Mouse (Mus musculus): Measurements from ENCODE around the gene Atp5k. TPM values are rescaled to one million over a fixed set of nuclear protein-coding genes. Genes with fewer than 3 reads are reported as not detected.

The Atp5k gene
- polyA plus RNA-seq, 1 experiment from 2014 or later = 299 TPM

GRCm38 (mm10) chr5:108447857-108448256 lies 13.6 kb upstream of the Atp5k start:
- Histone ChIP-seq H3K27ac (ENCODE audit: low read length) (no peak overlapping the region), H3K4me1 (replicated peaks; ENCODE audit: control insufficient read depth, insufficient read depth, low read length) (no peaks in the 10 kb centered on the region; the same call in 1 of the 2 replicates), H3K27me3 (replicated peaks; ENCODE audit: control insufficient read depth, insufficient read depth, low read length) (peaks cover 11% of the 10 kb centered on the region), H3K36me3 (ENCODE audit: control insufficient read depth, insufficient read depth) (no peaks in the 10 kb centered on the region), H3K4me2 (ENCODE audit: low read length) (no peak overlapping the region), H3K9me3 (ENCODE audit: control insufficient read depth, low read length) (no peaks in the 10 kb centered on the region), H3K9ac (replicated peaks; ENCODE audit: low read depth, low read length) (no peak overlapping the region), H3K4me3 (replicated peaks; ENCODE audit: low read length) (no peak overlapping the region)
- no peak for ATAC-seq
- 90% methylated on average over 7 of the region's 7 CpGs for WGBS

- no peak overlapping the region for H3K4me3 ChIP-seq (replicated peaks; ENCODE audit: low read length)
- H3K9ac ChIP-seq (replicated peaks; ENCODE audit: low read depth, low read length) = no peak overlapping the region
- peaks cover 11% of the 10 kb centered on the region for H3K27me3 ChIP-seq (replicated peaks; ENCODE audit: control insufficient read depth, insufficient read depth, low read length)
- WGBS = 92% methylated on average over 3 of the region's 3 CpGs
- H3K4me1 ChIP-seq (replicated peaks; ENCODE audit: control insufficient read depth, insufficient read depth, low read length) = no peaks in the 10 kb centered on the region; the same call in 1 of the 2 replicates
- H3K9me3 ChIP-seq (ENCODE audit: control insufficient read depth, low read length) = no peaks in the 10 kb centered on the region
- no peak overlapping the region for H3K4me2 ChIP-seq (ENCODE audit: low read length)
- no peaks in the 10 kb centered on the region for H3K36me3 ChIP-seq (ENCODE audit: control insufficient read depth, insufficient read depth)
- ATAC-seq = no peak
- no peak overlapping the region for H3K27ac ChIP-seq (ENCODE audit: low read length)
Measured at GRCm38 (mm10) chr5:108446973-108447372, 12.7 kb upstream of the Atp5k start.

GRCm38 (mm10) chr5:108436101-108436500 lies 1.9 kb upstream of the Atp5k start:
- WGBS = 78% methylated on average over 2 of the region's 2 CpGs
- peaks cover 5% of the 10 kb centered on the region; the same call in 1 of the 2 replicates for H3K36me3 ChIP-seq (ENCODE audit: control insufficient read depth, insufficient read depth)
- H3K27ac ChIP-seq (ENCODE audit: low read length) = no peak overlapping the region
- H3K9ac ChIP-seq (replicated peaks; ENCODE audit: low read depth, low read length) = no peak overlapping the region
- no peak for ATAC-seq
- H3K4me1 ChIP-seq (replicated peaks; ENCODE audit: control insufficient read depth, insufficient read depth, low read length) = peaks cover 12% of the 10 kb centered on the region
- no peaks in the 10 kb centered on the region for H3K9me3 ChIP-seq (ENCODE audit: control insufficient read depth, low read length)
- no peak overlapping the region for H3K4me3 ChIP-seq (replicated peaks; ENCODE audit: low read length)
- peaks cover 9% of the 10 kb centered on the region for H3K27me3 ChIP-seq (replicated peaks; ENCODE audit: control insufficient read depth, insufficient read depth, low read length)
- no peak overlapping the region for H3K4me2 ChIP-seq (ENCODE audit: low read length)

GRCm38 (mm10) chr5:108431196-108431595 lies 3.1 kb downstream of the Atp5k start:
- ATAC-seq = no peak
- no peak overlapping the region for H3K4me3 ChIP-seq (replicated peaks; ENCODE audit: low read length)
- H3K4me1 ChIP-seq (replicated peaks; ENCODE audit: control insufficient read depth, insufficient read depth, low read length) = peaks cover 12% of the 10 kb centered on the region
- no peak overlapping the region for H3K9ac ChIP-seq (replicated peaks; ENCODE audit: low read depth, low read length)
- no peaks in the 10 kb centered on the region for H3K9me3 ChIP-seq (ENCODE audit: control insufficient read depth, low read length)
- H3K4me2 ChIP-seq (ENCODE audit: low read length) = no peak overlapping the region
- 93% methylated on average over 6 of the region's 6 CpGs for WGBS
- H3K36me3 ChIP-seq (ENCODE audit: control insufficient read depth, insufficient read depth) = peaks cover 12% of the 10 kb centered on the region
- no peak overlapping the region for H3K27ac ChIP-seq (ENCODE audit: low read length)
- H3K27me3 ChIP-seq (replicated peaks; ENCODE audit: control insufficient read depth, insufficient read depth, low read length) = peaks cover 2% of the 10 kb centered on the region; the same call in 1 of the 2 replicates

GRCm38 (mm10) chr5:108427186-108427585 lies 7.1 kb downstream of the Atp5k start:
- no peak overlapping the region for H3K4me2 ChIP-seq (ENCODE audit: low read length)
- no peaks in the 10 kb centered on the region for H3K4me1 ChIP-seq (replicated peaks; ENCODE audit: control insufficient read depth, insufficient read depth, low read length)
- ATAC-seq = no peak
- H3K9ac ChIP-seq (replicated peaks; ENCODE audit: low read depth, low read length) = no peak overlapping the region
- no peak overlapping the region for H3K27ac ChIP-seq (ENCODE audit: low read length)
- peaks cover 7% of the 10 kb centered on the region for H3K36me3 ChIP-seq (ENCODE audit: control insufficient read depth, insufficient read depth)
- 68% methylated on average over 1 of the region's 1 CpGs for WGBS
- H3K27me3 ChIP-seq (replicated peaks; ENCODE audit: control insufficient read depth, insufficient read depth, low read length) = no peaks in the 10 kb centered on the region
- no peaks in the 10 kb centered on the region for H3K9me3 ChIP-seq (ENCODE audit: control insufficient read depth, low read length)
- H3K4me3 ChIP-seq (replicated peaks; ENCODE audit: low read length) = no peak overlapping the region

DNA sequence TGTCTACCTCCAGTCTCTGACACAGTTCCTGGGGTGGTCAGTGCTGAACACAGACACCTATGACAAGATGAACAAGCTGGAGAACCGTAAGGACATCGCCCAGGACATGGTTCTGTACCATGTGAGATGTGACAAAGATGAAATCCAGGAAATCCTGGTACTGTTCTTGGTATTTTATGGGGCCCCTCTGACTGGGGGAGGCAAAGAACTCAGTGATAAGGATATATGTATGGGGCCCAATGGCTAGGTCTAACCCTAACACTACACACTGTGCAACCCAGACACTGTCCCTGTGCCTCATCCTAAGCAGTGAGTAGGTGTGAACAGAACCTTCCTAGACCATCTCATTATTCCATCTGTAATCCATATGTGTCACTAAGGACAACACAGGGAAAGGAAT lies 10.8 kb downstream of the Atp5k start:
- no peak overlapping the region for H3K4me3 ChIP-seq (replicated peaks; ENCODE audit: low read length)

DNA sequence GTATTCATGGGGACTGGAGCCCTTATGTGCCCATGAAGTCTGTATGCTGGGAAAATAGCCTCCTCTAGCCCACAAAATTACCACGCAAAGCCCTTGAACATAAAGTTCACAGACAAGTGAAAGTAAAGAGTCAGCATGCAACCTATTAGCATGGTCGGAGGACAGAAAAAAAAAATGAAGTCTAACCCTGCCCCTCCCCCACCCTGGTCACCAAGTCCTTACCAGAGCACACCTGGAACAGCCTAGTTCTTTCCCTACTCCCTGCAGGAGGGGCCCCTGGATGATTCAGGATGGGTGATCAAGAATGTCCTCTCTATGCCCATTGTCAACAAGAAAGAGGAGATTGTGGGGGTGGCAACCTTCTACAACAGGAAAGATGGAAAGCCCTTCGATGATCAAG lies 11.5 kb downstream of the Atp5k start:
- WGBS = 87% methylated on average over 3 of the region's 3 CpGs
- H3K36me3 ChIP-seq (ENCODE audit: control insufficient read depth, insufficient read depth) = no peaks in the 10 kb centered on the region
- H3K9ac ChIP-seq (replicated peaks; ENCODE audit: low read depth, low read length) = no peak overlapping the region
- no peaks in the 10 kb centered on the region for H3K27me3 ChIP-seq (replicated peaks; ENCODE audit: control insufficient read depth, insufficient read depth, low read length)
- no peak overlapping the region for H3K27ac ChIP-seq (ENCODE audit: low read length)
- H3K4me3 ChIP-seq (replicated peaks; ENCODE audit: low read length) = no peak overlapping the region
- H3K9me3 ChIP-seq (ENCODE audit: control insufficient read depth, low read length) = no peaks in the 10 kb centered on the region
- H3K4me2 ChIP-seq (ENCODE audit: low read length) = no peak overlapping the region
- no peaks in the 10 kb centered on the region for H3K4me1 ChIP-seq (replicated peaks; ENCODE audit: control insufficient read depth, insufficient read depth, low read length)
- ATAC-seq = no peak

More for the DNA sequence above, 10.8 kb downstream of the Atp5k start:
- Histone ChIP-seq H3K4me2 (ENCODE audit: low read length) (no peak overlapping the region), H3K9me3 (ENCODE audit: control insufficient read depth, low read length) (no peaks in the 10 kb centered on the region), H3K4me1 (replicated peaks; ENCODE audit: control insufficient read depth, insufficient read depth, low read length) (no peaks in the 10 kb centered on the region), H3K27ac (ENCODE audit: low read length) (no peak overlapping the region), H3K36me3 (ENCODE audit: control insufficient read depth, insufficient read depth) (no peaks in the 10 kb centered on the region), H3K27me3 (replicated peaks; ENCODE audit: control insufficient read depth, insufficient read depth, low read length) (no peaks in the 10 kb centered on the region), H3K9ac (replicated peaks; ENCODE audit: low read depth, low read length) (no peak overlapping the region)
- ATAC-seq = no peak
- 85% methylated on average over 2 of the region's 2 CpGs for WGBS

DNA sequence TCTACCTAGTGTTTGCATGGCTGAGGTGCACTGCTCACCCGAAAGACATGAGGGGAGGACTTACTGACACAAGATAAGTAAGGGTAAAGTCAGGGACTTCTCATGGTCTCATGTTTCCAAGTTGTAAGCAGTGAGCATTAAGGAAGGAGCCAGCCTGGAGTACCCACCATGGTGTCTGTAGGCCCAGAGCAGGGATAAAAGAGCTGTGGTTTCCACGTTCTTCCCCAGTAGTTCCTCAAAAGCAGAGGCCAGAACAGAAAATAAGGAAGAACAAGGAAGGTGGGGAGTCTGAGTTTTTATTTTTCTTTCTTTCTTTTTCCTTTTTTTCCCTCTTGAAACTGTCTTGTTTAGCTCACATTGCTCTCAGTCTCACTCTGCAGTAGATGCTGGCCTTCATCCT lies 19.5 kb downstream of the Atp5k start:
- Histone ChIP-seq H3K9ac (replicated peaks; ENCODE audit: low read depth, low read length) (no peak overlapping the region), H3K36me3 (ENCODE audit: control insufficient read depth, insufficient read depth) (no peaks in the 10 kb centered on the region), H3K4me2 (ENCODE audit: low read length) (no peak overlapping the region), H3K9me3 (ENCODE audit: control insufficient read depth, low read length) (no peaks in the 10 kb centered on the region), H3K4me3 (replicated peaks; ENCODE audit: low read length) (no peak overlapping the region), H3K27ac (ENCODE audit: low read length) (no peak overlapping the region), H3K4me1 (replicated peaks; ENCODE audit: control insufficient read depth, insufficient read depth, low read length) (no peaks in the 10 kb centered on the region), H3K27me3 (replicated peaks; ENCODE audit: control insufficient read depth, insufficient read depth, low read length) (no peaks in the 10 kb centered on the region)
- 73% methylated on average over 2 of the region's 2 CpGs for WGBS
- ATAC-seq = no peak

- Histone ChIP-seq H3K9me3 (ENCODE audit: control insufficient read depth, low read length) (no peaks in the 10 kb centered on the region), H3K9ac (replicated peaks; ENCODE audit: low read depth, low read length) (no peak overlapping the region), H3K4me3 (replicated peaks; ENCODE audit: low read length) (no peak overlapping the region), H3K27ac (ENCODE audit: low read length) (no peak overlapping the region), H3K36me3 (ENCODE audit: control insufficient read depth, insufficient read depth) (no peaks in the 10 kb centered on the region), H3K4me2 (ENCODE audit: low read length) (no peak overlapping the region), H3K27me3 (replicated peaks; ENCODE audit: control insufficient read depth, insufficient read depth, low read length) (no peaks in the 10 kb centered on the region), H3K4me1 (replicated peaks; ENCODE audit: control insufficient read depth, insufficient read depth, low read length) (no peaks in the 10 kb centered on the region)
- ATAC-seq = no peak
- WGBS = 79% methylated on average over 2 of the region's 2 CpGs
Measured at GRCm38 (mm10) chr5:108406977-108407376, 27.3 kb downstream of the Atp5k start.

DNA sequence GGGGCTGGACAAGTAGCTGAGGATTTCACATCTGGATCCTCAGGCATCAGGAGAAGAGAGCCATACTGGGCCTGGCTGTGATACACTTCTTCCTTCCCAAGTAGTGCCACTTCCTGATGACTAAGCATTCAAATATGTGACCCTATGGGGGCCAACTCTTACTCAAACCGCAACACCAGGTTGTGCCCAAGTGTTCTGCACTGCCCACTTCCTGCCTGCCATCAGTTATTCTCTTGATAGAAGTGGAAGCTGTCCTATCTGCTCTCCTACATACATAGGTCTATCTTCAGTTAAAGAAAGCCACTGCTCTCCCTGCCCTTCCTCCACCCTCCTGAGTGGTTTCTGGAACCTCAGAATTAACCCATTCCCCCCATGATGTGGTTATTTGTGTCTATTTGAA lies 28.8 kb downstream of the Atp5k start:
- no peak overlapping the region for H3K9ac ChIP-seq (replicated peaks; ENCODE audit: low read depth, low read length)
- no peaks in the 10 kb centered on the region for H3K9me3 ChIP-seq (ENCODE audit: control insufficient read depth, low read length)
- no peaks in the 10 kb centered on the region for H3K27me3 ChIP-seq (replicated peaks; ENCODE audit: control insufficient read depth, insufficient read depth, low read length)
- H3K4me3 ChIP-seq (replicated peaks; ENCODE audit: low read length) = no peak overlapping the region
- ATAC-seq = no peak
- WGBS = 64% methylated on average over 1 of the region's 1 CpGs
- no peaks in the 10 kb centered on the region for H3K4me1 ChIP-seq (replicated peaks; ENCODE audit: control insufficient read depth, insufficient read depth, low read length)
- H3K4me2 ChIP-seq (ENCODE audit: low read length) = no peak overlapping the region
- no peak overlapping the region for H3K27ac ChIP-seq (ENCODE audit: low read length)
- H3K36me3 ChIP-seq (ENCODE audit: control insufficient read depth, insufficient read depth) = no peaks in the 10 kb centered on the region

Data from forebrain, embryonic 16.5 days (tissue).